Mouse (Mus musculus) cerebellum, adult 2 months (tissue): ENCODE data around the gene Bcl6. TPM values are rescaled to one million over a fixed set of nuclear protein-coding genes. Genes with fewer than 3 reads are reported as not detected.

ENCODE experiments used
- DNase-seq, 2 experiments: peaks; one replicate each; pipeline ENCODE4 v3.0.0; 2021
- H3K27ac ChIP-seq: fragments of 200-500 bp; 2 replicates; pipeline ENCODE4 v1.5.1; 2012; ENCODE audit warnings: low read length, control low read depth, inconsistent platforms; ENCODE audit not compliant: insufficient read depth
- H3K27me3 ChIP-seq: fragments of 200-500 bp; 2 replicates; pipeline ENCODE4 v1.6.1; 2012; ENCODE audit warnings: inconsistent platforms, mild to moderate bottlenecking, low read length, moderate library complexity; ENCODE audit not compliant: control insufficient read depth, insufficient read depth
- H3K4me1 ChIP-seq: fragments of 200-500 bp; 2 replicates; pipeline ENCODE4 v1.6.1; 2011; ENCODE audit warnings: low read length; ENCODE audit not compliant: control insufficient read depth, insufficient read depth
- H3K4me3 ChIP-seq: fragments of 200-500 bp; replicated peaks from 2 replicates; pipeline ENCODE3; 2011; ENCODE audit warnings: mild to moderate bottlenecking, low read depth, low read length, control low read depth; ENCODE audit not compliant: insufficient read depth
- CTCF ChIP-seq: fragments of 200-500 bp; IDR thresholded peaks from 2 replicates; pipeline ENCODE4 v1.5.1; 2011; ENCODE audit warnings: low read depth, mild to moderate bottlenecking, control low read depth, low read length, moderate library complexity, borderline replicate concordance; ENCODE audit not compliant: insufficient read depth
- POLR2A ChIP-seq: fragments of 200-500 bp; IDR thresholded peaks from 2 replicates; pipeline ENCODE4 v1.6.1; 2011; ENCODE audit warnings: low read length, control low read depth, borderline replicate concordance; ENCODE audit not compliant: insufficient read depth
- WGBS: fragments of 180-500 bp; shearing (Covaris S2); methylation state at CpG from one replicate; pipeline ENCODE4 v1.1.7; 2018; 5-methylcytosine and 5-hydroxymethylcytosine counted together
- polyA plus RNA-seq: library from polyadenylated mRNA; depleted of rRNA; stranded (reverse); fragments of >200 nt; gene quantifications from 2 replicates; pipeline ENCODE4 v1.2.3, GENCODE M21; 2012

Gene Bcl6
- polyA plus RNA-seq, 1 experiment = 30.8 TPM

- Histone ChIP-seq H3K4me3 (no peak overlapping the region), H3K4me1 (no peaks in the 10 kb centered on the region), H3K27me3 (no peaks in the 10 kb centered on the region), H3K27ac (no peak overlapping the region)
- no peak for TF ChIP-seq POLR2A
- TF ChIP-seq CTCF = peak; percentile 47; the same call in 1 of the 2 replicates
- peak in 1 of 2 experiments; percentile 30 for DNase-seq
- 41% methylated on average over 11 of the region's 11 CpGs for WGBS
Measured at GRCm38 (mm10) chr16:23953189-23953958, 35.3 kb downstream of the Bcl6 start.

GRCm38 (mm10) chr16:23952101-23952727 is 36.4 kb downstream of the Bcl6 start:
- Histone ChIP-seq H3K27me3 (no peaks in the 10 kb centered on the region), H3K4me1 (no peaks in the 10 kb centered on the region), H3K4me3 (no peak overlapping the region), H3K27ac (no peak overlapping the region)
- DNase-seq = no peak
- WGBS = 75% methylated on average over 4 of the region's 4 CpGs
- TF ChIP-seq POLR2A (no peak), CTCF (no peak)

GRCm38 (mm10) chr16:23947654-23948053 is 41.0 kb downstream of the Bcl6 start:
- Histone ChIP-seq H3K27ac (no peak overlapping the region), H3K4me1 (no peaks in the 10 kb centered on the region), H3K27me3 (no peaks in the 10 kb centered on the region), H3K4me3 (no peak overlapping the region)
- TF ChIP-seq POLR2A = no peak
- TF ChIP-seq CTCF = no peak
- WGBS = 92% methylated on average over 6 of the region's 6 CpGs
- DNase-seq = no peak

GRCm38 (mm10) chr16:23944801-23945200 is 43.9 kb downstream of the Bcl6 start:
- no peaks in the 10 kb centered on the region for H3K27me3 ChIP-seq
- DNase-seq = no peak
- H3K4me3 ChIP-seq = no peak overlapping the region
- no peaks in the 10 kb centered on the region for H3K4me1 ChIP-seq
- TF ChIP-seq CTCF (no peak), POLR2A (no peak)
- no peak overlapping the region for H3K27ac ChIP-seq
- 8% methylated on average over 3 of the region's 3 CpGs for WGBS

- Histone ChIP-seq H3K4me1 (no peaks in the 10 kb centered on the region), H3K27me3 (no peaks in the 10 kb centered on the region), H3K27ac (no peak overlapping the region), H3K4me3 (no peak overlapping the region)
- 72% methylated on average over 2 of the region's 2 CpGs for WGBS
- DNase-seq = no peak
- TF ChIP-seq CTCF = no peak
- no peak for TF ChIP-seq POLR2A
Measured at GRCm38 (mm10) chr16:23934397-23934796, 54.3 kb downstream of the Bcl6 start.

- Histone ChIP-seq H3K4me1 (no peaks in the 10 kb centered on the region), H3K27ac (no peak within 1 kb of the TSS), H3K27me3 (no peaks in the 10 kb centered on the region), H3K4me3 (no peak within 1 kb of the TSS)
- TF ChIP-seq CTCF = no peak
- no peak for DNase-seq
- whole genome bisulfite sequencing = 72% methylated on average over 11 of the region's 11 CpGs
Measured at GRCm38 (mm10) chr16:23932294-23932693, 56.4 kb downstream of the Bcl6 start, which contains the start of gene Rtp2. Gene Rtp2, minus strand, starts transcription at chr16:23932394.

GRCm38 (mm10) chr16:23931275-23931674 is 57.4 kb downstream of the Bcl6 start:
- DNase-seq = no peak
- 65% methylated on average over 18 of the region's 18 CpGs for WGBS

More at GRCm38 (mm10) chr16:23931275-23931674, 57.4 kb downstream of the Bcl6 start:
- Histone ChIP-seq H3K27me3 (no peaks in the 10 kb centered on the region), H3K27ac (no peak overlapping the region), H3K4me1 (no peaks in the 10 kb centered on the region), H3K4me3 (no peak overlapping the region)
- TF ChIP-seq POLR2A (no peak), CTCF (no peak)
